Mouse (Mus musculus) mouse trophoblast stem cell (cell line): ENCODE measurements around the gene Tfap2a.

Source experiments
- in situ Hi-C, 2 experiments: fragments of 300-500 bp; cut with MseI, MboI; formaldehyde crosslinking; loops; 2 replicates in 1 of 2; 3 replicates in 1 of 2; pipeline ENCODE4 v1.15.1; 2025

Tfap2a gene

DNA sequence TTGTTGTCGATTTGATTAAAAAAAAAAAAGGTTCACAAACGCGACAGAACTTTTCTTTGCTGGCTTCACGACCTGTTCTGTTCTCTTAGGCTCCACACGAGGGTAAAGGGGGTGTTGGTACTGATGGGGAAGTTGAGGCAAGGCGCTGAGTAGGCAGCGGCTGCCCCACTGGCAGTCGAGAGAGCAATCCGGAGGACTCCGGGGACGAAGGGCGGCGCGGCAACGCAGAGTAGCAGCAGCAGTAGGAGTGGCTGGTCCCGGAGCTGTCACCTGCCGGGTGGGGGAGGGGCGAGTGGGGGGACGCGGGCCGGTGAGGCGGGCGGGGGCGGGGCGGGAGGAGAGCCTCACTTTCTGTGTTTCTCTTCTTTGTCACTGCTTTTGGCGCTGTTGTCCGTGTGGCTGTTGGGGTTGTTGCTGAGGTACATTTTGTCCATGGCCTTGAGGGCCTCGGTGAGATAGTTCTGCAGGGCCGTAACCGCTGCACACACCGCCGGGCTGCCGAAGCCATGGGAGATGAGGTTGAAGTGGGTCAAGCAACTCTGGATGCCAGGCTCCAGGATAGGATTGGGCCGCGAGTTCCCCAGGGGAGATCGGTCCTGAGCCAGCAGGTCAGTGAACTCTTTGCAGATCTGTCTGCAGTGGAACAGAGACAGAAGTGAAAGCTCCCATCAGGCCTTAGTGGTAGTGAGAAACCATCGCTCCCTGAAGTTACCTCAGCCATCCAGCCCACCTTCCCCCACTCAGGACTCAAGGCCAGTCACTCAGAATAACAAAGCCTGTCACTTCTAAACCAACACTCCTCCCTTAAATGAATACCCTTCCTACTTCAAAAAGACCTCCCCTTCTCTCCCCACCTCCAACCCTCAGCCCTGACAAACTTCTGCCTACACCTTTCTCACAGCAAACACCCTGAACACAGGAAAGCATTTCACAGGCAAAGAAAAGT lies 21.1 kb downstream of the Tfap2a start:
- in situ Hi-C loops, result no loop called here

DNA sequence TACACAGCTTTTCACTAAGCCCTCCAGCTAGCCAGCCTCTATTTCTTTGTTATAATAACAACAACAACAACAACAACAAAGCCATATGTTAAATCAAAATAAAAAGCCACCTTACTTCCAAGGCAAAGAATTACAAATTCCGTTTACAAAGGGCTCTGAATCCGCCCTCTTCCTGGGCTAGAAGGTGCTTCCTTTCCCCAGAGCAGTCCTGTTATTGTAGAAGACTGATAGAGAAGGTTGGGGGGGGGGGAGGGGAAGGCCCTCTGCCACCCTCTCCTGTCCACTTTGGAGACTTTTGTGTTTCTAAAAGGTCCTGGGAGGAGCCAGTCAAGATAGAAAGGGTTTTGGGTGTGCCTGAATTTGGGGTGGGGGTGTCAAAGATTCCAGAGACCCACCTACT lies 23.6 kb downstream of the Tfap2a start:
- in situ Hi-C loops, result no loop called here

DNA sequence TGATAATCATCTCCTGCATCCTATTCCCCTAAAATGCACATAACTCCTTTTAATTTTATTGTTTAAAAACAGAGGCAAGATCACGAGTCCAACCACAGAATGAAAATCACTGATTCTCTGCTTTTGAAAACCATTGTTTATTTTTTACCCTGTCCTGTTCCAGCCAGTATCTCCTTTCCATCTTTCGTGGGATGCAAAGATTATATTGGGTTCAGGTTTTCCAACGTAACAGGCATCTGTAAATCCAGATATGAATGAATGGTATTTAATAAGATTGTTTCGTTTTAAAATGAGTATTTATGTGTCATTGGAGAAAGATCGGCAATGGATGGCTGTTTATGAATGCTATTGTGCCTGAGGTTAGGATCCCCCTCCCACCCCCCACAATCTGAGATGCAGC lies 24.5 kb downstream of the Tfap2a start:
- in situ Hi-C loops, result no loop called here

DNA sequence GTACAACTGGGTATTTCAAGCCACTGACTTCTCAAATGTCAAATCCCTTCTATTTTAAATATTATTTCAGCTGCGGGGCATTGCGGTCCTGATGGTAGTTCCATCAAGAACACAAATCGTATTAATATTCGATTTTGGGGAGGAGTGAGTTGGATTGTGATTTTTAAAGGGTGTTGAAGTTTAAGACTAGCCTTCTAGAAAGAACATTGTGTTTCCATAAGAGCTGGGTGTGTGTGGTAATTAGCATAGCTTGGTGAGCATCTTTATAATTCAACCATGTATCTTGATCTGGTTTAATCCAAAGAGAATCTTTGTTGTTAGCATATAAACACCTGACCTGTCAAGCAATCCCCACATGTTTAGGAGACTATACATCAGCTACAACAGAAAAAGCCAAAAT lies 24.9 kb downstream of the Tfap2a start:
- in situ Hi-C loops, result no loop called here

DNA sequence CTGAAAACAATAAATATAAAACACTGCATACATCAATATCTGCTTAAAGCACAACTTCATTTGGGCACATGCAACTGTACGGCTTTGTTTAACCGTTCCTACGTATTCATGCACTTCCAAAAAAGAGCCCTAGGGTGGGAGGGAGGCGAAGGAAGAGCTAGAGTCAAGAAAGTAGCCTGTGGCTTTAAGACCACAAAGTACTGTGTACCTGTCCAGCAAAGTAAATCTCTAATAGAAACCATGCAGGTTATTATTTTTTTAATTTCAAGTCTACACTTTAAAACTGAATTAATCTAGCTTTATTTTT lies 25.7 kb downstream of the Tfap2a start:
- in situ Hi-C loops, result no loop called here

DNA sequence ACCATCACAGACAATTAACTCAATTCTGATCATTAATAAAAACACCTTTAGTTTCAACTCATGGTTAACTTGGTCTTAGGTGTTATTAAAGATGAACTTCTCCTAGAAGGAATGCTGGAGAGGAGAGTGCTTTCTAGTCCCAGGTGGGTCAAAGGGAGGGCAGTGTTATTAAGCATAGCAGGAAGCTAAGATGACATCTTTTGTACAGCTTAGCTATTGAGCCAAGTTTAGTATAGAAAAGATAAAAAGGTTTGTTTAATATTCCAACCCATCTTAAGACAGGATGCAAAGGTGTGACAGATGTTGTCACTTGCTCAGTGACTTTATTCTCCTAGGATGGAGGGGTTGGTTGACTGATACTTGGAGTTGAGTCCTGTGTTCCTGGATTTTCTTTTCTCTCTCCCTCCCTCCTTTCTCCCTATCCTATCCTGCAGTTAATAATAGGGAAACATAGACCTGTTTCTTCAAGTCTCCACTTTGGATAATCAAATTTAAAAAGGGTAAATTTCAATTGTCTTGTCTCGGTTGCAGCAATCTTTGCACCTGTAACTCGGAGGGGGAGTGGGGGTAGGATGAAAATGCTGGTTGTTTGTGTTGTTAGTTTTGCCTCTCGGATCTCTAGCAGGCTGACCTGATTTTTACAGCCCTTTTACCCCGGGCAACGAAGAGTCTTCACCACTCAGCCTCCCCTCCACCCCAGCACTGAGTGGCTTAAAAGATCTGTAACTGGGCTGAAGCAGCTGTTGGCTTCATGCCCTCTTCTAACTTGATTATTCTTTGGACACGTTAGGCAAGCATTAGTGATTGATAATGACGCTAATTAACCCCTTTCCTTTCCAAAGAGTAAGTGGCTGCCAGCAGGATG lies 26.3 kb downstream of the Tfap2a start:
- in situ Hi-C loops, result no loop called here

DNA sequence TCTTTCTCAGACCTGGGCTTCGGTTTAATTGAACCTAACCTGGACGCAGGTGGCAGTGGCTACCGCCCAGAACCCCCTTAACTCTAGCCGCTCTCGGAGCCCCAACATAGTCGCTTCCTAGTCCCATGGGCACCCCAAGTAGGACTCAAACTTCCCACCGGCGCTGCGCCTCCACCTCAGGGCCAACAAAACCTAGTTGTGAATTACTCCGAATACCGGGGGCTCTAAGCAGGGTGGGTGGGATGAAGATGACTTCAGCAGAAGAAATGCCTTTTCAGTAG lies 28.2 kb downstream of the Tfap2a start:
- in situ Hi-C loops, result no loop called here

DNA sequence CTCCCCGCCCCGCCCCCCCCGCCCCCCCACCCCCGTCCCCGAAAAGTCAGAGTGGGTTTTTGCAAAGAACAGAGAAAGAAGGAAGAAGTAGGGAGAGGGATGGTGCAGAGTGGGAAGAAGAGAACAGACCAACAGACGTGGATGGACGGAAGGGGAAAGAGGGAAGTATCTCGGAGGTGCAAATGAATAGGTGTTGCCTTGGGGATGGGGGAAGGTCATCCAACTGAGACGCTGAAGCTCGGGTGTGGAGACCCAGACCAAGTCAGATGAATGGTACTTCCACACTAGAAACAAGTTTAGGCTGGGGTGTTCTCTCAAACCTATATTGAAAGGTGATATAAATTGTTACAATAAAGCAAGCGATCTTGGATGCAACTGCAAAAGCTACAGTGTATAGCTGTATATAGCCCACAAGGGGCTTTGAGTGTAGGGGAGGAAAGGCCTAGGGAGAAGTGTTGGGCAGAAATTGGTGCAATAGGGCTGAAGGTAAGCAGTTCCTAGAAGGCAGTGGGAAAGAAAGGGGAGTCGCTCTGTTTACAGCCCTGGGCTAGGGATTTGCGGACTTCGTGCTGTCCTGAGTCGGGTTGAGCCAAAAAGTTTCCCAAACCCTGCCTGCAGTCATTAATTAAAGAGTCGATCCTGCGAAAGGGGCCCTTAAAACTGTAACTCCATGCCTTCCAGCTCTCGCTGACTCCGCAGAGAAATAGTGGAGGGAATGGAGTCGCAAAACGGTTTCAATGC lies 28.7 kb downstream of the Tfap2a start:
- in situ Hi-C loops, result no loop called here

DNA sequence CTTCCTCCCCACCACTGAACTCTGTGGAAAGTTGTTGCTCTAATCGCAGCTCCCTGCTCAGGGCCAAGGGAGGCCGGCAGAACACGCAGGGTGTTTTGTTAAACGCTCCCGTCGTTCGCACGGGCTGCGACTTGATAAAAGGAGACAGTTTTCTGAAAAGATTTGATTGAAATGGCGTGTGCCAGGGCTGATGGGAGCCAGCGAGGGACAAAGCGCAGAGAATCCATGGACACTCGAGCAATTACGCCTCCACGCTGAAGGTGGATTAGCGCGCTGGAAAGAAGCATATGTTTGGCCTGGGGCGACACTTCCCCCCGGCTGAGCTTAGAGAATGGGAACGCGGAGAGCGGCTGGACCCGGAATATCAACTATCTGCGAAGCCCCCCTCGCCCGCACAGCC lies 29.3 kb downstream of the Tfap2a start:
- in situ Hi-C loops, result no loop called here

DNA sequence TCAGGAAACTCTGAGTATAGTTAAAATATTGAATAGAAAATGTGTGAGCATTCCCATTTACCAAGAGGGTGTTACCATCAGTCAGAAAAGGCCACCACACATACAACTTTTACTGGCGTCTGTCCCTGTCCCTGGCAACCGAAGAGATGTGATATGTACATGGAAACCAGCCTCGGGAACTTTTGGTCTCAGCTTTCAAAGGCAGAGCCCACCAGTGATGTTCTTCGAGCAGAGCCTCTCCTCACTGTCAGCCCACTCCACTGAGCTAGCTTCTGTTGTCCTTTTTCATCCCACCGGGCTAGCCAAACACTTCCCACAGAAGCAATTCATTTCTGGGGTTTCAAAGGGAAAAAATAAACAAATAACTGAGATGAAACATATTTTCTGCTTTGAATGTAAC lies 29.9 kb downstream of the Tfap2a start:
- in situ Hi-C loops, result no loop called here

DNA sequence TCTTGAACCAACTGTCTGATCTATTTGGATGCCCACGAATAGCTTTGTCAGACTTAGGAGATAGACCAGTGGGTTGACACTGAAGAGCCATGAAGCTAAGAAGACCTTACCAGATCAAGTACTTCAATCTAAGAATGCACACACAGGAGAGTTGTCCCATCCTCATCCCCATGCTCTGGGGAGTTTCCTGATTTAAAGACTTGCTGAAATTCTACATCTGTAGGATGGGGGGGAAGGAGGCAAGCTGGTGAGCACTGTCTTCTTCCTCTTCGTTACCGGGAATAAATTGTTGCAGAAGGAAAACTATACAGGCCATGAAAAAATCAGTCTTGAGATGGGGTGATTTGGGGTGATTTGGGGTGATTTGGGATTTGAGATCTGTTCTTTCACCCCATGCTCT lies 30.5 kb downstream of the Tfap2a start:
- in situ Hi-C loops, result no loop called here

DNA sequence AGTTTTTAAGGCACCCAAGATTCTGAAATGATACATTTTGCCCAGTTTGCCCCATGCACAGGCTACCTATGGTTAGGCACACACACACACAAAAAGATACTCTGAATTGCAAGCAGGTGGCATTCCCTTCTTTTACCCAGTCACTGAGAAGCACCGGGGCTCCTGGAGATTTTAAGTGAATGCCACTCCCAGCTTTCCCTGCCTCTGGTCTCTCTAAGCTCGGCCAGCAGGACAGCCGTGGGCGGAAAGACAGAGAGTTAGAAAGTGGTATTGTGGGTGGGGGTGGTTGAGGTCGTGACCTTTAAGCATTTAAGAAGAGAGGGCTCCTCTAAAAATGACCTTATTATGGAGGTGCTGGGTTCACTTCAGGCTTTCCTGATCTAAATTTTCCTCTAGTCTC lies 31.6 kb downstream of the Tfap2a start:
- in situ Hi-C loops, result no loop called here

DNA sequence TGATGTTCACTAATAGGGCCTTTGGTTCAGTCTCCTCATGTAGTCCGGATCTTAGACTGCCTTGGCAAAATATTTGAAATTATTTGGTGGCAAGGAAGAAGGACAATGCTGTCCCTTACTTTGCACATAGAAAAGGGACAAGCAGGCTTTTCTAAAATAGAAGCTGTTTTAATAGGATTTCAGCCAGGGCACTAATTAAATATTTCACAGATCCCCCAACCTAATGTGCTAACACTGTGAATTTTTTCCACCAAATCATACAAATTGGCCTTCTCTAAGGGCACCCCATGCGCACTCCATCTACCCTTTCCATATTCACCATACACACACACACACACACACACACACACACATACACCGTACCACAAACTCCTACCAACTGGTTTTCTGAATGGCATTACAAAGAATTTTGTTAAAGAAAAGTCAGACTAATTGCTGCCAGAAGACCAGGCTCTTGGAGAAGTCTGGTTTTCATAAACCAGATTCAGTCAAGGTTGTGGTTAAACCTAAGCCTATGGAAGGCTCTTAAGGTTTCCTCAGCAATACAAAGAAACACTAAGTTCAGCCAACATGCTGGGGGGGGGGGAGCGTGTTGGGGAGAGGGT lies 32.3 kb downstream of the Tfap2a start:
- in situ Hi-C loops, result no loop called here

DNA sequence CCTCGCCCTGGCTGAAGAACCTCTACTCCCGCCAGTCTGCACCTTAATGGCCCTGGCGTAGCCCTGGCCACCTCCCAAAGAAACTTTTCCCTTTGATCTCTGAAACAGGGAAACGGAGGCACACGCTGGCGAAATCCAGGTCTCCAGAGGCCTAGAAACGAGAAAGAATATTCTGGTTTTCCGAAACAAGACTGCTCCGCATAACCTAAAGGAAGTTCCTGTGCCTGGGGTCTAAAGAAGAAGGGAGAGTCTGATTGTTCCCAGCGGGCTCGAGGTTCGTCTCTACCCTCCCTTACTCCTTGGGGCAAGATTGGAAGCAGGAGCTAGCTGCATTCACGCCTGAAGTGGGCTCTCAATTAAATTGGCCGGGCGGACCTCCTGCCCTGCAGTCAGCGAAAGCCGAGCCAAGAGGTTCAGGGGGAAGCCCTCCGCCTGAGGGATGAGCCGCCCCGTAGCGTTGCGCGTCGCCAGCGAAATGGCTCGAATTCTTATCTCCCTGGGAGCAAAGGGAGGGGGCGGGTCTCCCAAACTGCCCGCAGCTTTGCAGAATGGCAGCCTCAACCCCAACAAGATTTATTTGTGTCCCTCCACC lies 33.2 kb downstream of the Tfap2a start:
- in situ Hi-C loops, result no loop called here

DNA sequence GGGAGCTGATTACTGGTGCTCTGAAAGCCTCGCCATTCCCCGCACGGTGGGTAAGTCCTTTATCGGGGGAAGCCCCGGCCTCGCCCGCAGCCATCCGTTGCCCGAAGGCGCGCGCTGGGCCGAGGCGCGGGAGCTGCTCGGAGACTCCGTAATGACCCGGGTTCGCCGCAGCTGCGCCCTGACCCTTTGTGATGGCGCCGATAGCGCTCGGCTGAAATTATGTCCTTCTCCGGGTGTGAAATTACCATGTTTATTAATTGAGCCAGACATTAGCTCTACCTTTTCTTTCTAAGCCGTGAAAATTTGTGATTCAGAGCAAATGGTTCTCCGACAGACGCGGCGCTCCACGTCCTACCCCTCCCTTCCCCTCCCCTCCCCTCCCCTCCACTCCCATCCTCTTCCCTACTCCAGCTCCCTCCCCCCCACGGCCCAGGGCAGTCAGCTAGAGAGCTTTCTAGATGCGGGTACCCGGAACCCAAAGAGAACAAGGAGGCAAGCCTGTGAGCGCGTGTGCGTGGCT lies 34.1 kb downstream of the Tfap2a start:
- in situ Hi-C loops, result no loop called here

DNA sequence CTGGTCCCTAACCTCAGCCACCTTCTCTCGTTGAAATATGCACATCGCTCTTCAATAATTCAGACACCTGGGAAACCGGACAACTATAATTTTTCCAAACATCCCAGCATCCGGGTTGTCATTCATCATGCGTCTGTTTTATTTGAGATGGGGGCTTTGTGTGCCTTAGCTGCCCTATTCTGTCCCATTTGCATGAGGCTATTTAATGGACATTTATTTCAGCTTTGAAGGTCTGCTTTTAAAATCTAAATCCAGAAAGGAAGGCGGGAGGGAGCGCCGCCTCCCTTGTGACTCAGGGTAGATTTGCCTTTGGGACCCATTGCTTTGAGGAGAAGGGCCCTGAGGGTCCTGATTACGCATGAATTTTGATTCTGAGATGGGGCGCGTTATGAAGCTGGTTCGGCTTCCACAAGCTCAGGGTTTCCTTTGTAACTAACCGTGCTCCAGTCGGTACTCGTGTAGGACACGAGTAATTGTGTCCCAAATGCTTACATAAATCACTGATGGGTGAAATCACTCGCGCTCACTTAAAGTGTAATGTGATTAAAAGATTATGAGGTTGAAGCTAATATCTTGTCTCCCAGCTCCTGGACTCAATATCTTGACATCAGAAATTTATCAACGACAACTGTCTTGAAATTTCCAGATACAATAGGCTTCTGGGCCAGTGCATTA lies 34.9 kb downstream of the Tfap2a start:
- in situ Hi-C loops, result no loop called here

DNA sequence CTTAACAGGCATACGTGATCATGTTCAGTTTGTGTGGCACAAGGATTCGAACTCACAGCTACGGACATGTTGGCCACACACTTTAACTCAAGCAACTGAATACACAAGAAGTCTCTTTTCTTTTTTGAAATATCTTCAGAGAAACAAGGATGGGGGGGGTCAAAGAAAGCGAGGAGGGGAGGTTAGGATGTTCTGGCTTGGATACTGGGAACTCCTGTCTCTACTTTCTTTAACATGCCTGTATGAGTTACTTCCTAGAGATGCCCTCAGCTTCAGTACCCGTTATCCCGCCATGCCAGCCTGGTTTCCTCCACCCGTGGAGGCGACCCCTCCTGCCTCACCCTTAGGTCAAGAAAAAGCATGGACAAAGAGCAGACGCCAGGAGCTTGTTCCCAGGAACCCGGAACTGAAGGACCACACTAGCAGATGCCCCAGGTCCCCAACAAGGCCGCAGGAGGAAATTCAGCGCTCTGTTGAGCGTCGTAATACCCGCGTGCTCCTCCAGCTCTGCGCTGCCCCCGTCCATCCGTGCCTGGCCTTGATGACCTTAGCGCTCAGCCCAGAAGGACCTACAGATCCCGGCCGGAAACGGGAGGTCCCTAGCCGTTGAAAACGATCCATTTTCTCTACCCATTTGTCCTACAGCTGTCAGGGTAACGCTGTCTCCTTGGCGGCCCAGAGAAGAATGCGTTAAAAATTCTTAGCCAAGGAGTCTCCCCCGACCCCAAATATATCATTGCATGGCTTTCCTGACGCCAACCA lies 35.6 kb downstream of the Tfap2a start:
- in situ Hi-C loops, result no loop called here

DNA sequence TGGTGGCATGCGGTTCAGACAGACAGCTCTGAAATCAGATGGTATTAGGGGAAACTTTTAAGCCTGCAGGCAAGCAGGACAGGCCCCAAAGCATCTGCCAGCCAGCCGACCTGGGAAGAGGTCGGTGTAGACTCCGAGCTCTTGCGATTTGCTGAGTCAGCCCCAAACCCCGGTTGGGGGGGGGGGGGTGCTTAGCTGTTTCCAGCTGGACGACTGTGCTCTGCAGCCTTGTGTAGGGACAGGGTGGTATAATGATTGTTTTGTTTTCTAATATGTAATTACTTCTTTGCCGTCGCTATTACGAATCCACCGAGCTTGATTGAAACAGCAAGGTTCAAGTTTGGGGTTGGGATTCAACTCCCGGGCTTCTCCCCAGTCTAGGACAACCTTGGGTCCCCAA lies 36.5 kb downstream of the Tfap2a start:
- in situ Hi-C loops, result no loop called here

DNA sequence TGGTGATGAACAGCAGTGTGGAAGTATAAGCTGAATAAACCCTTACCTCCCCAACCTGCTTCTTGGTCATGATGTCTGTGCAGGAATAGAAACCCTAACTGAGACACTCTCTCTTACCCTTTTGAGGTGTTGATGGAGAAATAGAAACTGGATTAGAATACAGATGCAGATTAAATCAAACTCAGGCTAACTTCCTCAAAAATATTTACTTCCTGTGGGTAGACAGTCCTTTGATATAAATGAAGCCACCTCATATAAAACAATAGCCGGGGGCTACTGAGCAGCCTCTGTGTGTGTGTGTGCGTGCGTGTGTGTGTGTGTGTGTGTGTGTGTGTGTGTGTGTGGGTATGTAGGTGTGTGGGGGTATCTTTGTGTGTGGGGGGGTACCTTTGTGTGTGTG lies 52.4 kb downstream of the Tfap2a start:
- in situ Hi-C loops, result no loop called here

DNA sequence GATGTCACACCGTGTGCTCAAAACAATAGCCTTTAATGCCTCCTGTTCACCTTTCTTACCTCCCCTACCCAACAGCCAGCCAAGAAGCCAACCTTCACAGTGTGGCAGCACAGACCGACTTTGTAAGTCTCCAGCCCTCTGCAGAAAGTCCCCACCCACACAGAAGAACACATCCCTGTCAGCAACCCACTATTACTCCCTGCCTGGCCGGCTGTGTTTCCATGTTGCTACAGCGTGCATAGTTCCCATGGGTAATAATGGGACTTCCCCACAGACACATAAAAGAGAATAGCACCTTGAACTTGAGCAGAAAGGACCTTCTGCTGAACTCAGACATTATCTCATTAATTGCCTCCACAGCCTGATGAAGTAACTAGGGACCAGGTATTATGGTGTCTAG lies 61.4 kb downstream of the Tfap2a start:
- in situ Hi-C loops, result no loop called here
